Mouse (Mus musculus) stomach, postnatal 0 days (tissue): ENCODE data around the gene Ttyh2.

Experiments used
- CTCF ChIP-seq: IDR thresholded peaks from 2 replicates; pipeline ENCODE4 v1.5.1; 2016; ENCODE audit warnings: antibody characterized with exemption, low read depth, mild to moderate bottlenecking, moderate library complexity
- EP300 ChIP-seq: optimal IDR thresholded peaks from 2 replicates; pipeline ENCODE3; 2016; ENCODE audit warnings: antibody characterized with exemption

DNA sequence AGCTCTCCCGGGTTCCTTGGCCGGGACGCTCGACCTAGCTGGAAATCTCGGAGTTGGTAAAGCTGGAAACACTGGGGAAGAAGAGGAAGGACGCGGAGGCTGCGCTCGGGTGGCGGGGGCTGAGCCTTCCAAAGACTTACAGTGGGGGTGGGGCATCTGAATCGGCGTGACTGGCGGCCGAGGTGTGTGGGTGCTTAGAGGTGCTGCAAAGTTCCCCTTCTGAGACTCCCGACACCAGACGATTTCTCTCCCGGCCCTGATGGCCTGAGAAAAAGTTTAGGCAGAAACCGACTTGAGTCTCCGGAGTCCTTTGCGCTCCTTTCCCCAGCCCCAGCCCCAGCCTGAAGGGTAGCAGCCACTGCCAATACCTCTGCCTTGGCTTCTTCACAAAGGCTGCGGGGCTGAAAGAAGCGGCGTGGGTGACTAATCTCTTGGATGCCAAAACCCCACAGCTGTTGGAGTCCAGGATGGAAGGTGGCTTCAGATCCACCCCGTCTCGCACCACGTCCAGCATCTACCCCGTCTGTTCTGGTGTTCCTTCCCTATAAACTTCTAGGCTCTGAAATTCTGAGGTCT, 683 bp downstream of the Ttyh2 start:
- TF ChIP-seq CTCF (no peak), EP300 (no peak)
